Mouse (Mus musculus) heart, adult 2 months (tissue): ENCODE measurements around the gene Hcrtr1.

ENCODE experiments used
- CTCF ChIP-seq: fragments of 200-600 bp; IDR thresholded peaks from 2 replicates; pipeline ENCODE4 v1.8.1; 2022; ENCODE audit warnings: antibody characterized with exemption, mild to moderate bottlenecking, moderate library complexity
- POLR2A ChIP-seq: fragments of 200-500 bp; IDR thresholded peaks from 2 replicates; pipeline ENCODE4 v1.6.1; 2011; ENCODE audit warnings: mild to moderate bottlenecking, low read depth, low read length, control low read depth; ENCODE audit not compliant: insufficient read depth

GRCm38 (mm10) chr4:130110091-130110490 lies 29.1 kb downstream of the Hcrtr1 start:
- TF ChIP-seq CTCF (no peak), POLR2A (no peak)
